Mouse (Mus musculus) lung, adult 2 months (tissue): ENCODE measurements at regions not wholly inside any gene's neighbourhood (a gene's known extent, or its start where the extent isn't known, plus 50 kb on each side); places are given as distances from the start of the nearest gene placed in this dataset.

Source experiments
- CTCF ChIP-seq: fragments of 200-500 bp; IDR thresholded peaks from 2 replicates; pipeline ENCODE4 v1.5.1; 2011; ENCODE audit warnings: mild to moderate bottlenecking, low read length, control low read depth; ENCODE audit not compliant: insufficient read depth
- POLR2A ChIP-seq: fragments of 200-500 bp; IDR thresholded peaks from 2 replicates; pipeline ENCODE4 v1.6.1; 2011; ENCODE audit warnings: low read depth, mild to moderate bottlenecking, control low read depth, low read length, borderline replicate concordance; ENCODE audit errors: extremely low read depth

- no peak for TF ChIP-seq POLR2A
- no peak for TF ChIP-seq CTCF
These were observed 109.2 kb upstream of the Creb1 start for GRCm38 (mm10) chr1:64423256-64423655.
